ENCODE assay signal across 11 mouse cellular contexts in genomic region chr2:77263477-77264435, GRCm38 (mm10). TPM values are rescaled to one million over a fixed set of nuclear protein-coding genes. Genes with fewer than 3 reads are reported as not detected.
DNase-seq lines count a peak whose midpoint lies in the region; ATAC-seq and TF ChIP-seq lines count a peak whose summit lies in the region.
"Had no signal": no experiment of that assay in that cellular context is flagged by ENCODE, and none has a peak within 500 bp of the region (broad histone marks: within the 10 kb centered on the region; RNA-seq: fewer than 3 reads in every experiment).

No protein-coding gene starts in this region.

- H3K4me2 ChIP-seq in lung, embryonic 15.5 days = no peak overlapping the region
- H3K4me2 ChIP-seq in intestine, embryonic 16.5 days (ENCODE audit: low read depth, low read length) = no peak overlapping the region

- no peaks in the 10 kb centered on the region for H3K9me3 ChIP-seq in lung, embryonic 15.5 days
- no peaks in the 10 kb centered on the region for H3K9me3 ChIP-seq in intestine, embryonic 16.5 days (ENCODE audit: control insufficient read depth, low read length)
- no peaks in the 10 kb centered on the region for H3K9me3 ChIP-seq in limb, embryonic 10.5 days (replicated peaks)

- TF ChIP-seq POLR2A in cerebellum, adult 2 months (IDR thresholded peaks at IDR 0.05; ENCODE audit: borderline replicate concordance, insufficient read depth, low read length) = no peak; the same call in 1 of the 2 replicates

- 0 out of 2 replicates have a peak overlapping the region, but pooled peaks have one; percentile 4 for H3K27ac ChIP-seq in lung, embryonic 15.5 days
- H3K27ac ChIP-seq in cerebellum, adult 2 months (ENCODE audit: insufficient read depth, low read length) = peak overlapping the region; percentile 96
- peak overlapping the region; percentile 51; the same call in 1 of the 2 replicates for H3K27ac ChIP-seq in intestine, embryonic 16.5 days (ENCODE audit: low read length)
- no peak overlapping the region for H3K27ac ChIP-seq in limb, embryonic 10.5 days

- no peak for ATAC-seq in lung, embryonic 15.5 days (ENCODE audit: borderline replicate concordance, extremely low read depth, low FRiP score, low TSS enrichment)
- ATAC-seq in intestine, embryonic 16.5 days = peak; percentile 64
- no peak for ATAC-seq in erythroblast, adult 5-6 weeks (replicated peaks; ENCODE audit: low FRiP score, poor library complexity, severe bottlenecking)
- ATAC-seq: liver, postnatal 0 days; Patski had no signal

- no peaks in the 10 kb centered on the region for H3K36me3 ChIP-seq in lung, embryonic 15.5 days
- H3K36me3 ChIP-seq in intestine, embryonic 16.5 days (ENCODE audit: control insufficient read depth, insufficient read depth, low read length) = no peaks in the 10 kb centered on the region
- H3K36me3 ChIP-seq in limb, embryonic 10.5 days = peaks cover 3% of the 10 kb centered on the region

- no peak overlapping the region for H3K9ac ChIP-seq in lung, embryonic 15.5 days
- H3K9ac ChIP-seq in intestine, embryonic 16.5 days (ENCODE audit: low read depth, low read length) = 0 out of 2 replicates have a peak overlapping the region, but pooled peaks have one; percentile 33
- H3K9ac ChIP-seq: liver, postnatal 0 days had no signal

- no peak for TF ChIP-seq CTCF in cerebellum, adult 2 months (IDR thresholded peaks at IDR 0.05; ENCODE audit: borderline replicate concordance, insufficient read depth, low read depth, low read length)

- H3K4me1 ChIP-seq in lung, embryonic 15.5 days = peaks cover 41% of the 10 kb centered on the region
- H3K4me1 ChIP-seq in cerebellum, adult 2 months (ENCODE audit: control insufficient read depth, insufficient read depth, low read length) = peaks cover 36% of the 10 kb centered on the region
- peaks cover 44% of the 10 kb centered on the region for H3K4me1 ChIP-seq in intestine, embryonic 16.5 days (ENCODE audit: control insufficient read depth, insufficient read depth, low read length)
- peaks cover 22% of the 10 kb centered on the region for H3K4me1 ChIP-seq in limb, embryonic 10.5 days

- peak; percentile 78 for DNase-seq in heart, adult 11 months
- DNase-seq in heart, adult 9 months (ENCODE audit: low spot score in 2 of 2) = no peak
- no peak for DNase-seq in lung, postnatal 14 days
- peak; percentile 79 to 85 for DNase-seq in cerebellum, adult 2 months
- no peak for DNase-seq in limb, embryonic 10.5 days (ENCODE audit: low spot score)
- DNase-seq: gastrocnemius, postnatal 36 days; liver, postnatal 0 days had no signal

- no peaks in the 10 kb centered on the region for H3K27me3 ChIP-seq in lung, embryonic 15.5 days
- H3K27me3 ChIP-seq in cerebellum, adult 2 months (ENCODE audit: control insufficient read depth, insufficient read depth, low read length) = no peaks in the 10 kb centered on the region
- no peaks in the 10 kb centered on the region for H3K27me3 ChIP-seq in intestine, embryonic 16.5 days (replicated peaks; ENCODE audit: control insufficient read depth, insufficient read depth, low read length)
- no peaks in the 10 kb centered on the region for H3K27me3 ChIP-seq in limb, embryonic 10.5 days (ENCODE audit: low read depth, poor library complexity, severe bottlenecking)
- H3K27me3 ChIP-seq: Patski had no signal

- H3K4me3 ChIP-seq in lung, embryonic 15.5 days = no peak overlapping the region
- H3K4me3 ChIP-seq in cerebellum, adult 2 months (replicated peaks; ENCODE audit: insufficient read depth, low read depth, low read length) = no peak overlapping the region
- no peak overlapping the region for H3K4me3 ChIP-seq in intestine, embryonic 16.5 days (ENCODE audit: low read length)
- H3K4me3 ChIP-seq in limb, embryonic 10.5 days = no peak overlapping the region

- 48% methylated on average over 11 of the region's 11 CpGs for WGBS in lung, embryonic 15.5 days
- 20% methylated on average over 11 of the region's 11 CpGs for WGBS in cerebellum, adult 2 months
- WGBS in intestine, embryonic 16.5 days = 46% methylated on average over 11 of the region's 11 CpGs
- WGBS in limb, embryonic 10.5 days = 60% methylated on average over 11 of the region's 11 CpGs

RNA-seq across cellular contexts. Expression of gene Sestd1, which starts 16.6 kb away (rescaled TPM):
- polyA plus RNA-seq in lung, embryonic 15.5 days (2015; fragmentation: Nextera tagmentation; extraction: Ambion mirVana) = 21.0 and 21.4 TPM in 2 replicates
- polyA plus RNA-seq in cerebellum, adult 2 months (2012; rRNA removed) = 31.9 and 37.6 TPM in 2 replicates
- 10.9 and 11.6 TPM in 2 replicates for polyA plus RNA-seq in intestine, embryonic 16.5 days (2015; fragmentation: Nextera tagmentation; extraction: Ambion mirVana)
- 0.38 TPM in 1 of 2 replicates, not detected in the other for total RNA-seq in erythroblast, adult 5-6 weeks (2015; ENCODE audit: low replicate concordance)
- total RNA-seq in erythroblast, adult 5-6 weeks (2017; ENCODE audit: low replicate concordance) = 0.51 and 0.70 TPM in 2 replicates
- 20.0 and 23.0 TPM in 2 replicates for polyA plus RNA-seq in limb, embryonic 10.5 days (2016; fragmentation: Nextera tagmentation; extraction: Ambion mirVana)

Comparison
In these comparisons a context has a peak if more than half of its experiments do, and no peak if none do; other contexts are left out.
1. DNase-seq: peak in heart, adult 11 months (single experiment) and cerebellum, adult 2 months (2 of 2); none in heart, adult 9 months (0 of 2), lung, postnatal 14 days (single experiment) and limb, embryonic 10.5 days (single experiment).